Mouse (Mus musculus) neural tube, embryonic 15.5 days (tissue): Measurements from ENCODE around the gene Adamts16. TPM values are rescaled to one million over a fixed set of nuclear protein-coding genes. Genes with fewer than 3 reads are reported as not detected.
A peak's percentile ranks its signal among the peaks of the same experiment; 100 is the strongest.

Experiments used
- ATAC-seq: fragments of 200-750 bp; cut with Nextera tagmentation; 2 replicates; pipeline ENCODE4 v1.8.0; 2017; ENCODE audit warnings: mild to moderate bottlenecking, moderate TSS enrichment, moderate library complexity; ENCODE audit not compliant: low FRiP score
- H3K27ac ChIP-seq: fragments of 300-500 bp; sonication (generic); replicated peaks from 2 replicates; pipeline ENCODE4 v1.5.1; 2015; ENCODE audit warnings: mild to moderate bottlenecking, inconsistent platforms
- H3K27me3 ChIP-seq: fragments of 300-500 bp; sonication (generic); replicated peaks from 2 replicates; pipeline ENCODE4 v1.6.1; 2015; ENCODE audit warnings: inconsistent platforms
- H3K36me3 ChIP-seq: fragments of 300-500 bp; sonication (generic); 2 replicates; pipeline ENCODE4 v1.6.1; 2015; ENCODE audit warnings: inconsistent platforms
- H3K4me1 ChIP-seq: fragments of 300-500 bp; sonication (generic); 2 replicates; pipeline ENCODE4 v1.6.1; 2015; ENCODE audit warnings: inconsistent platforms
- H3K4me2 ChIP-seq: fragments of 300-500 bp; sonication (generic); 2 replicates; pipeline ENCODE4 v1.6.1; 2015; ENCODE audit warnings: inconsistent platforms, mild to moderate bottlenecking, moderate library complexity
- H3K4me3 ChIP-seq: fragments of 300-500 bp; sonication (generic); replicated peaks from 2 replicates; pipeline ENCODE4 v1.5.1; 2015; ENCODE audit warnings: mild to moderate bottlenecking, inconsistent platforms
- H3K9ac ChIP-seq: fragments of 300-500 bp; sonication (generic); replicated peaks from 2 replicates; pipeline ENCODE4 v1.6.1; 2015; ENCODE audit warnings: mild to moderate bottlenecking, inconsistent platforms
- H3K9me3 ChIP-seq: fragments of 300-500 bp; sonication (generic); replicated peaks from 2 replicates; pipeline ENCODE4 v1.6.1; 2016; ENCODE audit warnings: inconsistent platforms
- WGBS: fragments of 180-500 bp; shearing (Covaris S2); methylation state at CpG from one replicate; pipeline ENCODE4 v1.1.7; 2015; ENCODE audit warnings: mixed read lengths; 5-methylcytosine and 5-hydroxymethylcytosine counted together
- polyA plus RNA-seq: library from polyadenylated mRNA; unstranded; fragments of >200 nt; fragmentation: Nextera tagmentation; extraction: Ambion mirVana; gene quantifications from 2 replicates; pipeline ENCODE4 v1.2.1, GENCODE M21; 2015

The Adamts16 gene
- polyA plus RNA-seq, 1 experiment from 2014 or later: 6.3 TPM

DNA sequence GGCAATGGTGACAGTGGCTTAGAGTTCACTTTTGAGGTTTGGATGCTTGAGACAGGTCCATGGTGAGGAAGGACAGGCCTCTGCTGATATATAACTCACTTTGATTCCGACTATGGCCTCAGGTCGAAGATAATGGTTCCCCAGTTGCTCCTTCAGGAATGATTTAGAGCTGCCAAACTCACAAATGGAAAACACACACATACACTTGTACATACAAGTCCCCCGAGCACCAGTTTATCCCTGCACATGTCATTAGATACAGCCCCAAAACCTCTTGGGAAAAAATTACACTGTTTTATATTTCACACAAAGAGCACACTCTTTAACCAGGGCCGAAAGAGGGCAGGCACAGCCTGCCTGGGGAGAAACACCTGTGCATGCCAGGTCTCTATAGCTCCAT lies 14.1 kb downstream of the Adamts16 start:
- Histone ChIP-seq H3K27me3 (no peaks in the 10 kb centered on the region), H3K4me2 (no peak overlapping the region), H3K9ac (no peak overlapping the region), H3K27ac (no peak overlapping the region), H3K4me3 (no peak overlapping the region), H3K36me3 (no peaks in the 10 kb centered on the region), H3K9me3 (no peaks in the 10 kb centered on the region), H3K4me1 (peaks cover 14% of the 10 kb centered on the region; the same call in 1 of the 2 replicates)
- no peak for ATAC-seq
- 57% methylated on average over 4 of the region's 4 CpGs for WGBS

DNA sequence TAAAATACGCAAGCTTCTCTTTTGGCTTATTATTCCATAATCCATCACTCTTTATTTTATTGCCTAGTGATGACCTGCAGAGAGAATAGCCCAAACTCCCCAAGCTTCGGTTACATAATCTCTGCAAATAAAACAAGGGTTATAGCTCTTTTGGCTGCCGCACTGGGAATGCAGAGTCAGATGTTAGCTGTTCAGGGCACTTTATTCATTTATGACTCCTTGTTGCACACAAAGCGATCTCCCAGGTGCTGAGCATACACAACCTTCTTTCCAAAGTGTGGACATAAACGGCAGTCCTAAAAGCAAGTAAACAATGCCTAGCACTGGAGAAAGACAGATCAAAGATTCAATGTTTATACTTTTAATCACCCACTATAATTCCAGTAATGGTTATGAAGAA lies 16.3 kb downstream of the Adamts16 start:
- no peak overlapping the region for H3K27ac ChIP-seq
- no peak overlapping the region for H3K4me3 ChIP-seq
- no peaks in the 10 kb centered on the region for H3K36me3 ChIP-seq
- no peak overlapping the region for H3K9ac ChIP-seq
- no peaks in the 10 kb centered on the region for H3K27me3 ChIP-seq
- H3K4me2 ChIP-seq: no peak overlapping the region
- peaks cover 14% of the 10 kb centered on the region; the same call in 1 of the 2 replicates for H3K4me1 ChIP-seq
- H3K9me3 ChIP-seq: no peaks in the 10 kb centered on the region
- no peak for ATAC-seq
- WGBS: 27% methylated on average over 5 of the region's 5 CpGs

DNA sequence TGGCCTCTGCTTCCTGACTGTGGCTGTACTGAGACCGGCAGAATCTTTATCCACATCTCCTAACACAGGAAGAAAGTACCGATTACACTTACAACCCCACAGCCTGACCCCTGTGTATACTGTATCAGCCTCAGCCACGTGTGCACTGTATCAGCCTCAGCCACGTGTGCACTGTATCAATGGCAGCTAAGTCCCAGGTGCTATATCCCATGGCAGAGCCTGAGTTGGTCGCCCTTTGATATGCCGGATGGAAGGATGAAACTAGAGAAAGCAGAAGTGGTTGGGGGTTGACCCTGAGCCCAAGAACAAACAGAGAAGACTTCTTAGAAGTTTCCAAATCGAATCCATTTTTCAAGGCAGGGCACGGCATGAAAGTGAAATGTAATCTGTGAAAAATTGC lies 17.9 kb downstream of the Adamts16 start:
- no peak overlapping the region for H3K4me3 ChIP-seq
- peaks cover 14% of the 10 kb centered on the region; the same call in 1 of the 2 replicates for H3K4me1 ChIP-seq
- H3K9ac ChIP-seq: no peak overlapping the region
- H3K4me2 ChIP-seq: no peak overlapping the region
- ATAC-seq: no peak
- H3K9me3 ChIP-seq: no peaks in the 10 kb centered on the region
- H3K27ac ChIP-seq: no peak overlapping the region
- H3K27me3 ChIP-seq: no peaks in the 10 kb centered on the region
- no peaks in the 10 kb centered on the region for H3K36me3 ChIP-seq
- 76% methylated on average over 8 of the region's 8 CpGs for WGBS

DNA sequence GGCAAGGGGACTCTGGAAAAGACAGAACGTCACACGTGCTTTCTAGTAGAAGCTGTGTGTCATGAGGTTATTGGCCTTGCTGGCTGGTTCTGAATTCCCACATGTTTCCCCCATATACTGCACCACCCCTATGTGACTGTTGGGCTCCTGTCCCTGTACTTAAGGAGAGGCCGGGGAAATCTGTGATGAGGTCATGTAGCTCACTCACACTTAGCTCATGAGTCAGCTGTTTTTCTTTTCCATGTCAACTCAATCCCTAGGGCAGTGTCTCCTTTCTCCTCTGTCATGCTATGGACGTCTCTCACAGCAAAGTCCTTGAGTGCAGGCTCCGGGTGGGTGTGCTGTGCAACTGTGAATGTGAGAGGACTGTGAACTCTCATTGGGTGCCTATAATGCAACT lies 22.6 kb downstream of the Adamts16 start:
- no peak overlapping the region for H3K27ac ChIP-seq
- H3K4me1 ChIP-seq: no peaks in the 10 kb centered on the region
- H3K27me3 ChIP-seq: no peaks in the 10 kb centered on the region
- no peaks in the 10 kb centered on the region for H3K9me3 ChIP-seq
- no peak overlapping the region for H3K9ac ChIP-seq
- WGBS: 86% methylated on average over 5 of the region's 5 CpGs
- H3K4me2 ChIP-seq: no peak overlapping the region
- H3K4me3 ChIP-seq: no peak overlapping the region
- no peak for ATAC-seq
- no peaks in the 10 kb centered on the region for H3K36me3 ChIP-seq

DNA sequence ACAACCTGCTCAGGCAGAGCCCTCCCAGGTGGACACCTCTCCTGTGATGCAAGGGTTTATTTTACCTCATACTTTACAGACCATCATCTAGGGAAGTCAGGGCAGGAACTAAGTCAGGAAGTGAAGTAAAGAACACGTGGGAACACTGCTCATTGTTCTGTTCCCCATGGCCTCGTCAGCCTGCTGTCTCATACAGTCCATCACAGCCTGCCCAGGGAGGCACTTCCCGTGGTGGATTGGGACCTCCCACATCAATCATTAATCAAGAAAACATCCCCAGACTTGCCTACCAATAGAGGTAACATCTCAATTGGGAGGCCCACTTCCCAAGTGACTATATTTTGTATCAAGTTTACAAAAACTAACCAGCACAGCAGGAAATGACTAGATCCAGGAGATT lies 27.2 kb downstream of the Adamts16 start:
- no peak overlapping the region for H3K27ac ChIP-seq
- no peaks in the 10 kb centered on the region for H3K36me3 ChIP-seq
- H3K4me1 ChIP-seq: no peaks in the 10 kb centered on the region
- no peaks in the 10 kb centered on the region for H3K9me3 ChIP-seq
- 14% methylated on average over 3 of the region's 3 CpGs for WGBS
- no peak overlapping the region for H3K9ac ChIP-seq
- H3K4me3 ChIP-seq: no peak overlapping the region
- H3K27me3 ChIP-seq: no peaks in the 10 kb centered on the region
- ATAC-seq: no peak
- no peak overlapping the region for H3K4me2 ChIP-seq

DNA sequence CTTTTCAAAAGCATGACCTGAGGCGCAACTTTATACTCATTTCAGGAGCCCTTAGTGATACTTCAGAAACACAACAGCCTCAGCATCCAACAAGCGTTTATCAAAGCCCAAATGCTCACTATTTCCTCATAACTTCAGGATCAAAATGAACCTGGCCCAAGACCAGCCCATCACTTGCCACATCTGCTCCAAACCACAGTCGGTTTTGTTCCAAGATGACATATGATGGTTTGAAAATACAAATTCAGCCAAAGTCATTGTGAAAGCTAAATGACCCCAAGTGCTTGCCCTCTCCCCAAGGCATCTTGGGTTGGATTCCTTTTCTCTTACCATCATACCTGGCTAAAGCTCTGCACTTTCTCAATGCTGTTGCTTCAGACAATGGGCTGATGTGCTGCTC lies 36.1 kb downstream of the Adamts16 start:
- Histone ChIP-seq H3K9me3 (no peaks in the 10 kb centered on the region), H3K9ac (no peak overlapping the region), H3K27ac (no peak overlapping the region), H3K4me2 (no peak overlapping the region), H3K4me1 (no peaks in the 10 kb centered on the region), H3K27me3 (no peaks in the 10 kb centered on the region), H3K36me3 (no peaks in the 10 kb centered on the region), H3K4me3 (no peak overlapping the region)
- no peak for ATAC-seq
- 93% methylated on average over 3 of the region's 3 CpGs for WGBS

DNA sequence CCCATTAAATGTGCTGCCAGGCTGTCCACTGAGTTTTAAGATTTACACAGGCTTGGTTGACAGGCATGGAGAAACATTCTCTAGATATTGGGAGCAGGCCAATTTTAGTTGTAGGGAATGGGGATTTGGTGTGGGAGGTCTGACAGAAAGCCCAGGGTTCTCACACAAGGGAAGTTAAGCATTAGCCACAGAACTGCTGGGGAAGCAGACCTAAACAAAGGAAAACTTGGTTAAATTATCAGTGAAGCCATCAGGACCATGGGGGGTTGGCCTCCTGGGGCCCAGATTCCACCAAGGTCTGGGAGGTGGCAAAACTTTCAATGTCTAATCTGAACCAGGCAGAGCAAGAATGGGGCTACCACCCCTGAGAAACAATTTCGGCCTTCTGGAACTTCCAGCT lies 38.8 kb downstream of the Adamts16 start:
- no peak for ATAC-seq
- H3K27me3 ChIP-seq: no peaks in the 10 kb centered on the region
- no peak overlapping the region for H3K4me3 ChIP-seq
- H3K36me3 ChIP-seq: no peaks in the 10 kb centered on the region
- no peak overlapping the region for H3K4me2 ChIP-seq
- 85% methylated on average over 1 of the region's 1 CpGs for WGBS
- H3K9me3 ChIP-seq: no peaks in the 10 kb centered on the region
- H3K9ac ChIP-seq: no peak overlapping the region
- no peak overlapping the region for H3K27ac ChIP-seq
- no peaks in the 10 kb centered on the region for H3K4me1 ChIP-seq

DNA sequence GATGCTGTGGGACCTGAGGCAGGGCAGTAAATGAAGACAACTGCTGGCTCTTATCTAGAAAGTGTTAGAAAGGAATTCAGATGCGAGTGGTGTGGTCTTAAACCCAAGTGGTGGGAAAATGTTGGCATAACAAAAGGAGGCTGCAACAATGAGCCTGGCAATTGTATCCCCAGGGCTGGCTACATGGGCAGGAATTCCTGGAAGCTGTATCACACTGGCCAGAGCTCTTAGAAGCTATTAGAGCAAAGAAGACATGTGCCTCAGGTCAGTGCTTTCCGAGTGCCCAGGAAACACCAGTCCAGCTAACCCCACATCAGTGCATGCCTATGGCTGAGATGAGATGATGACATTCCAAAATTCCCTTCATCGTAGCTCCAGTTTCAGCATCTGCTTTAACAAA lies 42.3 kb downstream of the Adamts16 start:
- no peak for ATAC-seq
- Histone ChIP-seq H3K4me2 (no peak overlapping the region), H3K36me3 (no peaks in the 10 kb centered on the region), H3K4me3 (no peak overlapping the region), H3K9me3 (no peaks in the 10 kb centered on the region), H3K4me1 (no peaks in the 10 kb centered on the region), H3K27me3 (no peaks in the 10 kb centered on the region), H3K9ac (no peak overlapping the region), H3K27ac (no peak overlapping the region)
- 78% methylated on average over 3 of the region's 3 CpGs for WGBS

DNA sequence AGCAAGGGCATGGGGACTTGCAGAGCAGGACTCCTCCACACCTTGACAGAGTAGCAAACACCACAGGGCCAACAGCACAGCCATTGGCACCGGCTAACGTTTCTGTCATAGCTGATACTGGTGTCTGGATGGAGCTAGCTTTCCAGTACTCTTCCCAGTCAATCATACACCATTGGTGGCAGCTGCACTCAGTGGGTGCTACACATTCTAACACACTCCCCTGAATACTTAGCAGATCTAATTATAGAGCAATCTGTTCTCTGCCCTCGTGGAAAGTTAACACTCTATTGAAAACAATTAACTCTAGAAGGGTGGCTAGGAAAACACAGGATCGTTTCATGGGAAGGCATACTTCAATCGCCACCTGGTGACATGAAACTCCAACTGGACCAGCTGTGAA lies 43.2 kb downstream of the Adamts16 start:
- WGBS: 60% methylated on average over 5 of the region's 5 CpGs
- Histone ChIP-seq H3K27ac (no peak overlapping the region), H3K27me3 (no peaks in the 10 kb centered on the region), H3K4me2 (no peak overlapping the region), H3K9ac (no peak overlapping the region), H3K4me3 (no peak overlapping the region), H3K9me3 (no peaks in the 10 kb centered on the region), H3K36me3 (no peaks in the 10 kb centered on the region), H3K4me1 (no peaks in the 10 kb centered on the region)
- ATAC-seq: peak; percentile 61; the same call in 1 of the 2 replicates

DNA sequence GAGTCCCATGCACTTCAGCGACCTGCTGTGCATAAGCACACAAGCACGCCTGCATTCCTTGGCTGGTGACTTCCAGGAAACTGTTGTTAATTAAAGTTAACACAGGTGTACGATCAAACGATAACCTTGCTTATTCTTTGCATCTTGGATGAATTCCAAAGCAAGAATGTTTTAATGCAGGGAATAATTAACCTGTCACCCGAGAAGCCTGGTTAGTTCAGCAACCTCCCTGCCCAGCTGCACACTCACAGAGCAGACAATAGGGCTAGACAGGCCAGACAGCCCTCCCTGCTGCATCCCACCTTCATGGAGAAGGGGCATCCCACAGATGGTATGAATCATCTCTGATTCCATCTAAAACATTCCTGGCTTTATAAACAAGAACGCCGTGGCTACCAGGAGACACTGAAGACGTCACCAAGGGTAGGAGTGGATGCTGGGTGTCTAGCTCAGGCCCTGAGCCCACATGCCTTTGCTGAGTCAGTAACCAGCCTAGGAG lies 47.5 kb downstream of the Adamts16 start:
- no peaks in the 10 kb centered on the region for H3K36me3 ChIP-seq
- no peaks in the 10 kb centered on the region for H3K9me3 ChIP-seq
- no peak for ATAC-seq
- no peak overlapping the region for H3K27ac ChIP-seq
- H3K4me2 ChIP-seq: no peak overlapping the region
- no peaks in the 10 kb centered on the region for H3K4me1 ChIP-seq
- H3K27me3 ChIP-seq: no peaks in the 10 kb centered on the region
- 54% methylated on average over 8 of the region's 8 CpGs for WGBS
- no peak overlapping the region for H3K4me3 ChIP-seq
- H3K9ac ChIP-seq: no peak overlapping the region

DNA sequence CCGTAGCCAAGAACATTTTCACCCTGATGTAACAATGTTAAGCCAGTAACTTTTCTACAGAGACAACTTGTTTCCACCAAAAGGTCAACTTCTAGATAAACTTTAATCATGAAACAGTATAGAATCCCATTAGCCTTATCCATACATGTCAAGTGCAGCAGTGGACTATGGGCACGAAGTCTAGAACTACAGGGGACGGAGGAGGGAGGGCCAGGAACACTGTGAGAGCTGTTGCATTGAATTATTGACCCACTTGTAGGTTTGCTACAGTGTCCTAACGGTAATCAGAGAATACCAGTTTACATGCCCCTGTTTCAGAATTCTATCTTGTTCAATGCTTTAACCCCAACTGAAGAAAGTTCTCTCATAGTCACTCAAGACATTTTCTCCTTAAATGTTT lies 48.0 kb downstream of the Adamts16 start:
- Histone ChIP-seq H3K4me1 (no peaks in the 10 kb centered on the region), H3K9ac (no peak overlapping the region), H3K9me3 (no peaks in the 10 kb centered on the region), H3K27me3 (no peaks in the 10 kb centered on the region), H3K36me3 (no peaks in the 10 kb centered on the region), H3K4me2 (no peak overlapping the region), H3K27ac (no peak overlapping the region), H3K4me3 (no peak overlapping the region)
- WGBS: 69% methylated on average over 4 of the region's 4 CpGs
- ATAC-seq: no peak

DNA sequence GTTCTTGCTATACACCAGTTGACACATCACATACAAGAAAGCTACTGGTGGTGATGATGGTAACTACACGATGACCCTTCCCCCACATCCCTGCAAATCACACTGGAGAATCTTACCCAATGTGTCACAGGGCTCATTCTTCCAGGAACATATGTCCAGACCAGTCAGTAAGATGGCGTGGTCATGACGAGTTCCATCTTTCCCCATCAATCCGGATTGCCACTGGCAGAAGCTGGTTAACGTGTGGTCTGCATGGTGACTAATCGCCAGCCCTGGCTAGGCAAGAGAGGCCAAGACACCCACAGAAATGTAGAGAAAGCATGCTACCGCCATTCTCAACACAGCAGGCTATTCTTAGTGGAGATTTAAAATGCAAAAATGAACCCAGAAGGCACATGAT lies 48.7 kb downstream of the Adamts16 start:
- no peak overlapping the region for H3K4me3 ChIP-seq
- no peak overlapping the region for H3K4me2 ChIP-seq
- H3K36me3 ChIP-seq: no peaks in the 10 kb centered on the region
- no peak overlapping the region for H3K9ac ChIP-seq
- H3K27ac ChIP-seq: no peak overlapping the region
- no peaks in the 10 kb centered on the region for H3K4me1 ChIP-seq
- WGBS: 93% methylated on average over 7 of the region's 7 CpGs
- no peaks in the 10 kb centered on the region for H3K9me3 ChIP-seq
- no peak for ATAC-seq
- H3K27me3 ChIP-seq: no peaks in the 10 kb centered on the region

DNA sequence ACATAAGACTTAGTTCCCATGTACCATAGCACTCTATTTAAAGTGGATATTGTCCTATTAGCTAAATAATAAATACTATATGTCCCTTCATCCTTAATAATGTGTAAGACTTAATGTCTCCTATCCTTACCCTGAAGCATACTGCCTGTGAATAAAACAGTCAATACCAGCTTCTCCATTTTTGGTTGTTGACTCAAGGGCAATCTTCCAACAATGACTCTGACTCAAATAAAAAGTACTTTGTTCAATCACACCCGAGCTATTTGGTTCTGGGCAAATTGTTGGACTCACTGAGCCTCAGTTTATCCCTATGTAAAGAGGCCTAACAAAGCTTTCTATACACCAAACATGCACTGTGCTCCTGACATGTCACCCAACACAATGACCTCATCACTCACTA lies 51.8 kb downstream of the Adamts16 start:
- ATAC-seq: no peak
- no peaks in the 10 kb centered on the region for H3K36me3 ChIP-seq
- no peak overlapping the region for H3K4me3 ChIP-seq
- H3K9ac ChIP-seq: no peak overlapping the region
- 58% methylated on average over 1 of the region's 1 CpGs for WGBS
- H3K27ac ChIP-seq: no peak overlapping the region
- no peaks in the 10 kb centered on the region for H3K4me1 ChIP-seq
- H3K9me3 ChIP-seq: no peaks in the 10 kb centered on the region
- no peak overlapping the region for H3K4me2 ChIP-seq
- H3K27me3 ChIP-seq: no peaks in the 10 kb centered on the region
